Mouse (Mus musculus) large intestine, adult 2 months (tissue): Measurements from ENCODE around the gene Mybph. TPM values are rescaled to one million over a fixed set of nuclear protein-coding genes. Genes with fewer than 3 reads are reported as not detected.

Source experiments
- DNase-seq: peaks from one replicate; pipeline ENCODE4 v3.0.0-alpha.2; 2012; ENCODE audit warnings: low read depth, low spot score
- WGBS: fragments of 180-500 bp; shearing (Covaris S2); methylation state at CpG from one replicate; pipeline ENCODE4 v1.1.7; 2018; 5-methylcytosine and 5-hydroxymethylcytosine counted together
- polyA plus RNA-seq: library from polyadenylated mRNA; depleted of rRNA; stranded (reverse); fragments of >200 nt; gene quantifications from 2 replicates; pipeline ENCODE4 v1.2.3, GENCODE M21; 2012

Gene Mybph
- polyA plus RNA-seq, 1 experiment = 0.14 TPM

DNA sequence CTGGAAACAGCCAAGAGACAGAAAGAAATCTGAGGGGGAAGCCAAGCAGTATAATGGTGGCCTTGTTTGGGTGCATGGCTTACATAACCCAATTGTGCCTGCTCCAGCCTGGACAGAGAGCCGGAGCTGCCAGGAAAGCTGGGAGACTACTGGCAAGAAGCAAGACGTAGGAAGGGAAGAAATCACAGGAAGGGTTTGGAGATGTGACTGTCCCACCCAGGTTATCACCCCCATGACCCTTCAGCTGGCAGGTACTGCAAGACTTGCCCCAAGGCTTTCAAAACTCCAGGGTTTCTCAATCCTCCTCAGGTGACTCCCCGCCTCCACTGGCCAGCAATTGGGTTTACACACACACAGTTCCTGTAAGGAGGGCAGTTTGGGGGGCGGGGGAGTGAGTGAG, 11.2 kb upstream of the Mybph start, which contains the start of gene Chil1:
Gene Chil1, plus strand, starts transcription at position 152 of the 400 bp plus-strand sequence.
- DNase-seq = no peak

DNA sequence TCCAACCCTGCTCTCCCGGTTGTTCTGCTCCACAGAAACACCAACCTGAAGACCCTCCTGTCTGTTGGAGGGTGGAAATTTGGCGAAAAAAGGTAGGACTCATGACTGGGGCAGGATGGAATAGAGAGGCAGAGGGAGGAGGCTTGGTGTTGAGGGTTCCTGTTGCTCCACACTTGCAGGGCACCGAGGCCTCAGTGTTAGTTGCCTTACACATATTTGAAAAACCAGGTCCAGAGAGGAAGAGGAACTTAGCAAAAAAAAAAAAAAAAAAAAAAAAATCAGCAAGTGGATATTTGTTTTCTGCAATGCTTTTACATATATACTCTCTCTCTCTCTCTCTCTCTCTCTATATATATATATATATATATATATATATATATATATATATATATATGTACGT, 9.2 kb upstream of the Mybph start:
- WGBS = 77% methylated on average over 4 of the region's 4 CpGs
- DNase-seq = no peak

More for the DNA sequence above, 11.2 kb upstream of the Mybph start, which contains the start of gene Chil1:
- WGBS = 59% methylated on average over 4 of the region's 4 CpGs

DNA sequence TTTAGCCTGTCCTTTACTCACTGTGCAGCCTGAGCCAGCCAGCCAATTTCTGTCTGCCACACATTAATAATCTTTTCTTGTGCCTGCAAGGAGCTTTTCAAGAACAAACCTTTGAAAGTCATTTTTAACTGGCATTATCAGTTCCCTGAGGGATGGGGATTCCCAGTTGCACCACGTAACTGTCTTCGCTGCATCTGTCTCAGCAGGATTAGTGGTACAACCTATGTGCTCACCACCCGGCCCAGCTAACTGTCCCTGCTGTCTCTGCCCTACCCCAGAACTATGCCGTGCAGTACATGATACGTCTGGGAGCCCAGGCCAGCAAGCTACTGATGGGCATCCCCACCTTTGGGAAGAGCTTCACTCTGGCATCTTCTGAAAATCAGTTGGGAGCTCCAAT, 5.0 kb upstream of the Mybph start:
- WGBS = 96% methylated on average over 5 of the region's 5 CpGs
- DNase-seq = no peak

DNA sequence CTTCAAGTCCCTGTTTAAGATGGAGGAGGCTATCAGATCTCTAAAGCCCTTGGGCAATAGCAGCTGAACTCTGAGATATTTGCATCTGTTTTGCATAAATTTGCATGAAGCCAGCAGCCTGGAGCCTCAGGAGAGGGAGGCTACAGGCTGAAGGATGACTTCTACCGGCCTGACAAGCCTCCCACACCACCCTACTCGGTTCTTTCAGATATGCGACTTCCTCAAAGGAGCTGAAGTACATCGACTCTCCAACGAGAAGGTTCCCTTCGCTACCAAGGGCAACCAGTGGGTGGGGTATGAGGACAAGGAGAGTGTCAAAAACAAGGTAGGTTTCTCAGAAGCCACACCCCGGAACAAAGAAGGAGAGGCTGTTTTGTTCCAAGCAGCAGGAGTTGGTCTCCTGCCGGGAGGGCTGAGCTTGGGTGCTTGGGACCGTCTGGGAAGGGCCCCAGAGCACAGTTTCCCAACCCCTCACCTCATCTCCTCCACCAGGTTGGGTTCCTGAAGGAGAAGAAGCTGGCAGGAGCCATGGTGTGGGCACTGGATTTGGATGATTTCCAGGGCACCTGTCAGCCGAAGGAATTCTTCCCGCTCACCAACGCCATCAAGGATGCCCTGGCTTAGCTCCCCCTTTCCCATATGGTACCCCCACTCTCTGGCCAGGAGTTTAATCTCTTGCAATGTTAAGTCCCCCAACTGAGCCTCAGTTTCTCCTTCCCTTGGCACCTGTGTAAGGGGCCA, 4.1 kb upstream of the Mybph start:
- 16% methylated on average over 12 of the region's 12 CpGs for WGBS
- DNase-seq = peak; percentile 27

DNA sequence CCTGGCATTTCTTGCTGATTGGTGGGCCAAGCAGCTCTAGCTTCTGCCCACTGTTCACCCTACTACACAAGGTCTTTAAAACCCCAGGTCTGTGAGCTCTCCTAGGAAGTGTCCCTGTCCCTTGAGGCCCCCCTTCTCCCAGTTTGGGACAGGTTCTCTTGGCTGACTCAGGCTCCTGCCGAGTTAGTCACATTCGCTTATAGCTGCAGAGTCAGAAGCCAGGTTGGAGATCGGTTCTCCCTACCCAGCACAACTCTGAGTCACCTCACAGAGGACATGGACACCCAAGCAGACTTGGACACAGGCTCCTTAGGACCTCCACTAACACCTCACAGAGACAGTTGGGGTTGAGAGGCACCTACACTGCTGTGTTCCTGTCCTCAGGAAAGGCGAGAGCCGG, 2.1 kb upstream of the Mybph start:
- WGBS = 85% methylated on average over 5 of the region's 5 CpGs

DNA sequence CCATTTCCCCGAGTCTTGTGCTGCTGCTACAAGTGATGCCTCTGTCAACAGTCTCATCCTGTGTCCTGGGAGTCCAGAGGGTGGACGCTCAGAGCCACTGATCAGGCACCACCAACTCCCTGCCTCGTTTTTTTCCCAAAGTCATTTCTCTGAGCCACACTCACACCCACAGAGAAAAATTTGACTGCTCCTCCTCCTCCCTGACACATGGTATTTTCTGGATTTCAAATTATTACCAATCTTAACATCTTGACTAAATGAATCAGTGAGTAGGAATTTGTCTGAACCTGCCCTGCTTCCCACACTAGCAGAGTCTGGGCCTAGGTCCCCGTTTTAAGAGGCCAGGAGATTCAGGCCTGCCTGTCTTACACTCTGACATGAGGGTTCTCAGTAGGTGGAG, 1.2 kb upstream of the Mybph start:
- no peak for DNase-seq
- 48% methylated on average over 4 of the region's 4 CpGs for WGBS

More for the DNA sequence above, 2.1 kb upstream of the Mybph start:
- no peak for DNase-seq

DNA sequence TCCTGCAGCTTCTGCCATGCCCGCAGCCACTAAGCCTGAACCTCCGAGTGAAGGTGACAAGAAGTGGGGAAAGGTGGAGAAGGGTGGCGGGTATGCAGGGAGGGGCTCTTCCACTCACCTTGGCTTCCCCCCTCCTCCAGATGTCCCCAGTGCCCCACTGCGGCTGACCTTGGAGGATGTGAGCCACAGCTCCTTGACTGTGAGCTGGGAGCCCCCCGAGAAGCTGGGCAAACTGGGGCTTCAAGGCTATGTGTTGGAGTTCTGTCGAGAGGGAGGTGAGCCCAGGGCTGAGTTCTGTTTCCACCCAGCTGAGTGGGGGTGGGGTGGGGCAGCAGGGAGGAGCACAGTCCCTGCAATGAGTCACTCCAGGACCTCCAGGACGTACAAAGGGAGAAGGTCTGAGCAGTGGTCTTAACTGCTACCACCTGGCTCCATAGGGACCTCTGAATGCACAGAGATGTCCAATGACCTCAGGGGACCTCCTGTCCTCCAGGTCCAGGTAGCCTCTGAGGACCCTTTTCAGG, 488 bp downstream of the Mybph start:
- DNase-seq = no peak
- WGBS = 55% methylated on average over 7 of the region's 7 CpGs

DNA sequence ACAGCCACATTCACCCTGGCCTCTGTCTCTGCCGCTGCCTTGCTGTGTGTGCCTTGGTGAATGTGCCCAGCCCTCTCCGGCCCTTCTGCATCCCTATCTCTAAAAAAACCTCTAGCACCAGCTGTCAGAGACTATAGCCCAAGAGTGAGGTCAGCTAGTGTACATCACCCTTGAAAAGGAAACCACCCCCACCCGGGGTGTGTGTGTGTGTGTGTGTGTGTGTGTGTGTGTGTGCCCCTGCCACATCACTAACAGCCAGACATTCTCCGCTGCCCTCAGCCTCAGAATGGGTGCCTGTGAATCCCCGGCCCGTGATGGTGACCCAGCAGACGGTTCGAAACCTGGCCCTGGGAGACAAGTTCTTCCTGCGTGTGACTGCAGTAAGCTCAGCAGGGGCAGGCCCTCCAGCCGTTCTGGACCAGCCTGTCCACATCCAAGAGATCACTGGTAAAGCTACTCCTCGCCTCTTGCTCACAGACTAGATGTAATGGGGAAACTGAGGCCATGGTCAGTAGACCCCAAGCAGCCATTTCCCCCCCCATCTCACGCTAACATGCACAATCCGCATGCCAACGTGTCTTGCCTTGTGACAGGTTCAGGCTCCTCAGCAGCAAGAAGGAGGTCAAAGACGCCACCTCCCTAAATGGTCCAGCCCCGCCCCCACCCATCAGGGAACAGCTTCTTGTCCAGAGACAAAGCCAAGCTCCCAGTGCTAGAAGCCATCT, 1.2 kb downstream of the Mybph start:
- 86% methylated on average over 16 of the region's 16 CpGs for WGBS
- DNase-seq = no peak

DNA sequence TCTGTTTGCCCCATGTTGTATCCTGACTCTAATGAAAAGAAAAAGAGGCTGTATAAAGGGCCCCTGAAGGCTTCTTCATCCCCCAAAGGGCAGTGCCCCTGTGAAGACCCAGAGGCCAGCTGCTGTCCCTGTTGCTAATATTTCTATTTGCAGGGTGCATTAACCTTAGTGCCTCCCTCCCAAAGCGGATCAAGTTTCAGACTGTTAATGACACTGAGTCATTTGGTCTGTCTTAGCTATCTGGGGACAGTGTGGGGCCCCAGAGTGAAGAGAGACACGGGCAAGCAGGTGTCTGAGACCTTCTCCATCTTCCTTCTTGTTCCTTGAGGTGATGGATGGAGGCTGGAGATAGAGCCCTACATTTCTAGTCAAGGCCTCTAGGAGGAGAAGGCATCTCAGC, 1.9 kb downstream of the Mybph start:
- 39% methylated on average over 2 of the region's 2 CpGs for WGBS
- DNase-seq = no peak

DNA sequence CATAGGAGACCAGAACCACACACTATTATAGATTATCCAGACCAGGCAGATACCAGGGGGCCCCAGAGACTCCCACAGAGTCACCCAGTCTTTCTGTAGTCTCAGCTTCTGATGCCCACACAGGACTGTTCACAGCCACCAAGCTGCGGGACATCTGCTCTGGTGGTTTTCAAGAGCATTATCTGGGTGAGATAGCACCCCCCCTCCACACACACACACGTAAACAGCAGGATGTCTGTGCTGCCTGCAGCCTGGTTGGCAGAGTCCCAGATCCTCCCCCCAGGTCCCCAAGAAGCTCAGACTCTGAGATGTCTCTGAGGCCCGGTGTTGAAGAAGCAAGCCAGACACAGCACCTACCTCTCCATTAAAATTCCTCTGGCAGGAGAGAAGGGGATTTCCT, 2.3 kb downstream of the Mybph start:
- 53% methylated on average over 3 of the region's 3 CpGs for WGBS
- no peak for DNase-seq

DNA sequence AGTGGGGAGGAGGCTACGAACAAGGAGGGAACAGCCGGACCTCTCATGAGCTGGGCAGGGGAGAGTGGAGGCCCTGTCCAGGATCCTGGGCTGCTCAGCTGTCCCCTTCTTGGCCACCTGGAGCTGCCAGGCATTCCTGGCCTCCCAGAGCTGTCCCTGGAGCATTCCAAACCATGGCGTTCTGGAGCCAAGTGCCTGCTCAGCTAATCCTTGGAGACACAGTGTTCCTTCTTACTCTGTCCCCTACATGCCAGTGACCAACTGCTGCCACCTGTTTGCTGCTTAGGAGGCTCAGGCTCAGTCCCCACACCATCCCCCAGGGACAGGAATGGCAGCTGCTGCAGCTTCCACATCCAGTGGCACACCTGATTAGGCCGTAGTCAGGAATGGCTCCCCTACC, 2.7 kb downstream of the Mybph start:
- 61% methylated on average over 4 of the region's 4 CpGs for WGBS
- no peak for DNase-seq

DNA sequence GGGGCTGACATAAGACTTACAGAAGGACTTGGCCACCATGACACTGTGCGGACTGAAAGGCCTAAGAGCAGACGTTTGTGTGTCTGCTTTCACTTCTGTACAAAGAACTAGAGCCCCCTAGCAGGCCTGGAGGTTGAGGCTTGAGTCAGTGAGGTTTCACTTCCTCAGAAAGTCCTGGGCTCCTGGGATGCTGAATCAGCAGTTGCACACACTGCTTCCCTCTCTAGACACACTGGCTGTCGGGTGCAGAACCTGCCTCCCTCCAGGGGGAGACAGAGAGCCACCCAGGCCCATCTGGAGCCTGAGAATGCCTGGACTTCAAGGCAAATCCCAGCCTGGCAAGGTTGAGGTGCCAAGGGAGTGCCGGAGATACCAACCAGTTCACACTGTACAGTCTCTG, 3.1 kb downstream of the Mybph start:
- peak; percentile 46 for DNase-seq
- 45% methylated on average over 4 of the region's 4 CpGs for WGBS

DNA sequence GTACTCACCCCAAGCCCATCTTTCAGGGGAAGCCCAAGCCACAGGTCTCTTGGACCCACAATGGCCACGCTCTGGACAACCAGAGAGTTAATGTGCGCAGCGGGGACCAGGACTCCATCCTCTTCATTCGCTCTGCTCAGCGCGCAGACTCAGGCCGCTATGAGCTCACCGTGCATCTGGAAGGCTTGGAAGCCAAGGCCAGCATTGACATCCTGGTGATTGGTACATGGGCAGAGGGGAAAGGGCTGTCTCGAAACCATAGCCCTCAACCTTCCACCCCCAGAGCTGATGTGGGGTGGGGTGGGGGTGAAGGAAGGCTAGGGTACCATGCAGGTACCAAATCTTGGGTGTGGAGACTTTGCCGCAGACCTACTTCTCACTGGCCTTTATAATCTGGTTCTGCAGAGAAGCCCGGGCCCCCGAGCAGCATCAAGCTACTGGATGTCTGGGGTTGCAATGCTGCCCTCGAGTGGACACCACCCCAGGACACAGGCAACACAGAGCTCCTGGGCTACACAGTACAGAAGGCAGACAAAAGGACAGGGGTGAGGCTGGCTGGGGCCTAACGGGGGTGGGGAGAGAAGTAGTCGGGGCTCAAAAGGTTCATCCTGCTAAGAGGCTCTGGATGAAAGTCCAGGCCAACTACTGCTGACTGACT, 4.2 kb downstream of the Mybph start:
- WGBS = 86% methylated on average over 15 of the region's 15 CpGs
- DNase-seq = no peak

DNA sequence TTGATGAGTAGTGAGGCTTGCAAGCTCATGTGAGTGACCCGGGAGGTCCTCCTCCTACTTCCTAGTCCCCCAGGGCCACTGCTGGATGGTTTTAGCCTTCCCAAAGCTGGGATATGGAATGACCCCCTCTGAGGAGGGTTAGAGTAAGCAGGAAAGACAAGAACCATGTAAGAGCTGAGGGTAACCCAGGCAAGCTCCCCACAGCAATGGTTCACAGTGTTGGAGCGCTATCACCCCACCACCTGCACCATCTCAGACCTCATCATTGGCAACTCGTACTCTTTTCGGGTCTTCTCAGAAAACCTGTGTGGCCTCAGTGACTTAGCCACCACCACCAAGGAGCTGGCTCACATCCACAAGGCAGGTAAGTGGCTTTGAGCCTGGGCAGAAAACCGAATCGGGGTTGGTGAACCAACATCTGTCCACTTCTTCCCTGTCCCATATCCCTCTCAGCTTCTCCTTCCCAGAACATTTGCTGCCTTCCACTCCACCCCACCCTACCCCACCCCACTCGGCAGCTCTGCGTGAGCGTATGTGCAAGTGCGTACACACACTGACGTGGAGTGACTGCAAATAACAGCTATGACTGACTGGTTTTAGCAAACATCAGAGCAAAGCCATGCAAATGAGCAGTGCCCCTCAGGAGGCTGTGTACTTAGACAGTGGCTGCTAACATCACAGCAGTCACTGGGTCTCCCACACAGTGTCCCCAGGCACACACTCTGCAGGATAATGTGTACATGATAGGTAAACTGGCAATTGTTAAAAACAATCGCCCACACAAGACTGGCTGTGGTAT, 5.1 kb downstream of the Mybph start:
- WGBS = 63% methylated on average over 12 of the region's 12 CpGs
- DNase-seq = no peak

DNA sequence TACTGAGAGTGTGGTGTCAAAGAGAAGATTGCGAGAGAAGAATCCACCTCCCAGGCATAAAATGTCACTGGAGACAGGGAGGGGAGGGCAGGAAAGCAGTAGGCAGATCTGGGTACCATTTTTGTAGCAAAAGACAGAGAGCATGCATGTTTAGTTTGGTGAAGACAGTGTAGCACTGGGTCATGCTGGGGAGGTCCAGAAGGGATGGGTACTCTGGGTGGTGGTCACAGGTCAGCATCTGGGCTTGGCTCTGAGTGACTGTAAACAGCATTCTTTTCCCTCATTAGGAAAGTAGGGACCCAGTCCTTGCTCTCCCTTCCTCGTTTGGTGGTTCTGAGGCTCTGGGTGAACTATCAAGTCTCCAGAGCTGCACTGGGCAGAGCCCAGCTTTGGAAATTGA, 7.2 kb downstream of the Mybph start:
- WGBS = 55% methylated on average over 2 of the region's 2 CpGs
- no peak for DNase-seq

DNA sequence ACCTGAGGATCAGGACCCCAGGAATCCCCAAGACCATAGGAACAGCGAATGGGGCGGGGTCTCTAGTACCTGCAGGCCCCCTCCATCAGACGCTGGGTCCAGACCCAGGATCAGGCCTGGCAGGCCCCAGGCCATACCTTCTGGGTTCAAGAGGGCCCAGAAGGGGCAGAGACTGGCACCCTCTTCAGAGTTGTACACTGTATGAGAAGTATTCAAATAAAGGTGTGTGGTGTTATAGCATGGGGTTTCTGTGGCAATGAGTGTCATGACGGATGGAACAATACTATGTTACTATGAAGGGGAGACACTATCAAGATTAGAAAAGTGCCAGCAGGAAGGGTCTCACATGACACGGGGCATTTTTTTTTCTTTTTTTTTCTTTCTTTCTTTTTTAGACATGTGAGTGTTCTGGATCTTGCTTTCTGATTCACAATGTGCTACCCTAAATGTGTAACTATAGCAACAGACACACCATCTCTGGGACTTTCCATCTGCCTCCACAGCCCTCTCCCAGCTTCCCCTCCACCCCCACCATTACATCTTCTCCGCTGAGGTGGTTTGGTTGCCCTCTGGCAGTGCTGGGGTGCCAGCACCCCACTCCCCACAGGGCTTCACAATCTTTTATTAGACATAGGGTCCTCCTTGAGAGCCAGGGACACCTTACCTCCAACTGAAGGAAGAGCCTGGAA, 7.9 kb downstream of the Mybph start:
- WGBS = 91% methylated on average over 6 of the region's 6 CpGs
- DNase-seq = no peak

DNA sequence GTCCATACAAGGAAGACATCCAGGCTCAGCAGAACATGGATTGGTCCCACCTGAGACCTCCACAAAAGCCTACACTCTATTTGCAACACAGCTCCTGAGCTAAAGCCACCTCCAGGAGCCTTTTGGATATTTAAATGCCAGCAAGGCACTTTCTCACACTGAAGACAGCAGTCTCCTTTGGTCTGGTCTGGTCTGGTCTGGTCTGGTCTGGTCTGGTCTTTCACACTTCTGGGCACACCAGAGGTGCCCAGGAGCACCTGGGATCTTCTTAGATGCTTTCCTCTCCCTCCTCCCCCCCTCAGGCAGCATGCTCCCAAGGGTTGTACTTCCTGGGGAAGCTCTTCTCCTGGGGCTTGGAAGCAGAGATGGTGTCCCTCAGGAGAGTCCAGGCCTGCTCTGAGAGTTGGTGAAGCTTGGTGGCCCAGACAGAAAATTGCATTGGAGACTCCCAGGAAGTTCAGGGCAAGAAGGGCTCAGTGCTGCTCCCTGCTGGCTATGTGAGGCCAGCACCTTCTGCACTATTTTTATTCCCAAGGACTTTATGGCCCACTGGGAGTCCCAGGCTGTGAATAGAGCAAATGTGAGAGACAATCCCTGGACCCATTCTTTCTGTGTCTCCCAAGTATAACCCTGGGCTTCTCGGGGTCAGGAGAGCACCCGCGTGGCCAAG, 8.6 kb downstream of the Mybph start:
- no peak for DNase-seq
- WGBS = 51% methylated on average over 3 of the region's 3 CpGs

DNA sequence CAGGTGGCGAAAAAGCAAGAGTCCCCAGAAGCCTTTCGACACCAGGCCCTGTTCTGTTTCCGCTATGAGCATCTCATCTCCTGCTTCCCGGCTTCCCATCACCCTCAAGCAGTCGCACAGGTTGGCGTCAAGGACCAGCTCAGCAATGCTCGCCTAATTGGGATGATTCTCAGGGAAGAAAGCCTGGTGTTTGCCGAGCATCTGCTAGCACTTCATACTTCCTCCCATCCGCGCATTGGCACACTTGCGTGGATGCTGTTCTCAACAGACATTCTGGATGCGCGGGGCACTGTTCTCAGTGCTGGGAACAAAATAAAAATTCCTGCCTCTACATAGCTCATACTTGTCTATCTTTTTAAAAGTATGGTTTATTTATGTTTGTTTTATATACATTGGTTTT, 11.0 kb downstream of the Mybph start:
- 92% methylated on average over 13 of the region's 13 CpGs for WGBS
- DNase-seq = no peak
